Mouse (Mus musculus) MEL (cell line): ENCODE data around the gene Gm4201.
"Not testable (repeated sequence)": the region's sequence is repeated elsewhere in the genome, so short reads cannot be mapped to it uniquely, and the experiment has no call there.

ENCODE experiments used
- CTCF ChIP-seq, 3 experiments: IDR thresholded peaks in 2 of 3; conservative IDR thresholded peaks in 1 of 3; 2 replicates each; pipeline ENCODE4 v1.5.1; 2011 to 2012; ENCODE audit warnings: low read length in 3 of 3, low read depth in 2 of 3, mild to moderate bottlenecking in 2 of 3, improper control_type of control experiment in 1 of 3, inconsistent platforms in 1 of 3, mixed read lengths in 1 of 3, moderate library complexity in 1 of 3; ENCODE audit not compliant: control insufficient read depth in 1 of 3, insufficient read depth in 1 of 3, poor library complexity in 1 of 3, severe bottlenecking in 1 of 3
- E2F4 ChIP-seq: IDR thresholded peaks from 2 replicates; pipeline ENCODE4 v1.6.1; 2011; ENCODE audit warnings: low read depth, low read length, improper control_type of control experiment, borderline replicate concordance
- NRF1 ChIP-seq: IDR thresholded peaks from 2 replicates; pipeline ENCODE4 v1.6.1; 2014; ENCODE audit warnings: low read depth, mild to moderate bottlenecking, inconsistent platforms, low read length, improper control_type of control experiment, moderate library complexity; ENCODE audit not compliant: poor library complexity, insufficient read depth, severe bottlenecking

GRCm38 (mm10) chr7:22534787-22535186 is 30.4 kb downstream of the Gm4201 start, which contains the start of gene Gm8677:
- not testable (repeated sequence) for TF ChIP-seq CTCF (IDR thresholded peaks at IDR 0.05 in 2 of 3, conservative IDR thresholded peaks at IDR 0.05 in 1 of 3; ENCODE audit: control insufficient read depth in 1 of 3, insufficient read depth in 1 of 3, low read depth in 2 of 3, low read length in 3 of 3, poor library complexity in 1 of 3, severe bottlenecking in 1 of 3); NRF1; E2F4
